Mouse (Mus musculus) G1E (cell line): ENCODE measurements at regions not wholly inside any gene's neighbourhood (a gene's known extent, or its start where the extent isn't known, plus 50 kb on each side); places are given as distances from the start of the nearest gene placed in this dataset.

Source experiments
- CTCF ChIP-seq: IDR thresholded peaks from 2 replicates; pipeline ENCODE4 v1.5.1; 2012; ENCODE audit warnings: low read depth, low read length, inconsistent platforms, mixed read lengths
- GATA1 ChIP-seq: IDR thresholded peaks from 2 replicates; pipeline ENCODE4 v1.6.1; 2012; ENCODE audit warnings: borderline replicate concordance, low read length, inconsistent platforms, mixed read lengths
- POLR2AphosphoS5 ChIP-seq: IDR thresholded peaks from 2 replicates; pipeline ENCODE4 v1.6.1; 2012; ENCODE audit warnings: low read depth, low read length, inconsistent platforms; ENCODE audit not compliant: insufficient replicate concordance

GRCm38 (mm10) chr11:44046083-44046482, 145.1 kb upstream of the Adra1b start:
- TF ChIP-seq CTCF (no peak), GATA1 (no peak), POLR2AphosphoS5 (no peak)
